Mouse (Mus musculus) skeletal muscle tissue, adult 2 months (tissue): Measurements from ENCODE around the gene Ddx4.

ENCODE experiments used
- DNase-seq: peaks from one replicate; pipeline ENCODE4 v3.0.0-alpha.2; 2012; ENCODE audit warnings: low read depth, low spot score

Gene Ddx4

DNA sequence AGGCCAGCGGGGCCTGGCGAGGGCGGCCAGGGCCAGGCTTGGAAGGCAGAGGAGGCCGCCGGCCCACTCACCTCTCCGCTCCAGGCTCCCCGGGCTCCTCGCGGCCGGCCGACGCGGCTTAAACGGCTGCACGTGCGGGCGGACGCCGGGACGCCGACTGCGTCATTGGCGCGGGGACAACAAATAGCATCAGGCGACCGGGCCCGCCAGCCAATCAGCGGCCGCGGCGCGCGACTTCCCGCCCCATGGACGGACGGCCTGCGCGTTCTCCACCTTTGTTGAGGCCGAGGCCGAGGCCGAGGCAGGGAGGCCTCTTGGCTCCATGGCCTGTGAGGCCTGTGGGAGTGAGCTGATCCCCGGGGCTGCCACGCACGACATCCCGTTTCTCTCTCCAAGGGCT is at the start of gene Ddx4:
TSS of gene Ddx4 (minus strand) at position 271 of the 400 bp plus-strand sequence.
- DNase-seq, result no peak

DNA sequence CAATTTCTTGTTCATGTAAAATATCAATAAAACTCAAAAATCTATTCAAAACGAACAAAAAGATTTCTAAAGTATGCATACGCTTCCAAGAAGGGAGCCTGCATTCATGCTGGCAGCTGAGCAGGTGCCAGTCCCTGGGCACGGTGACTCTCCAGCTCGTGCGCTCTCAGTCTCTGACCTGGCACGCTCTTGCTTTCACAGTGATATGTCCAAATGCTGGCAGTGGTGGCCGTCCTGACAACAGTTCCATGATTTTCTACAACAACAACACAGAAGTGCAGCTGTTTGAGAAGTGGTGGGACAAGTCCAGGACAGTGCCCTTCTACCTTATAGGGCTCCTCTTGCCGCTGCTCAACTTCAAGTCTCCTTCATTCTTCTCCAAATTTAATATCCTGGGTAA is 49.0 kb upstream of the Ddx4 start:
- no peak for DNase-seq

DNA sequence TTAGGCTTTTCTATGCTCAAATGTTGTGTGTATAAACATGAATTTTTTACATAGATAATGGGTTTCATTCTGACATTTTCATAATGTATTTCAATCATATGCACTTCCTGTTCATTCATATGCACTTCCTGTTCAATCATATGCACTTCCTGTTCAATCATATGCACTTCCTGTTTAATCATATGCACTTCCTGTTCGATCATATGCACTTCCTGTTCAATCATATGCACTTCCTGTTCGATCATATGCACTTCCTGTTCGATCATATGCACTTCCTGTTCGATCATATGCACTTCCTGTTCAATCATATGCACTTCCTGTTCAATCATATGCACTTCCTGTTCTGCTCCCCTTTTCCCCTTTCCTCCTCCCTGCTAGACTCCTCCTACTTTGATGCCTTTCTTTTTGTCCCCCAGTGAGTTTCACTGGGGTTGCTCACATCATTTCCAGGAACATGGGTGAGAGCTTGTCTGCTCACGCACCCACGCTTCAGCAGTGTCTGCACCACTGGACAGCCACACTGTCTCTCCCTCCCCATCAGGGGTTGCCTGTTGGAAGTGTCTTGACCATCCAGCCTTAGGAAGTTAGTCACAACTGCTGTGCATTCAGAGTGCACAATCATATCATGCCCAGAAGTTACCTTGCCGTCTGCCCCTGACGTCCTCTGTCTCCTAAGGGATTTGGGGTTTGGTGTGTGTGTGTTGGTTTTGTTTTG is 43.4 kb upstream of the Ddx4 start:
- DNase-seq, result no peak

DNA sequence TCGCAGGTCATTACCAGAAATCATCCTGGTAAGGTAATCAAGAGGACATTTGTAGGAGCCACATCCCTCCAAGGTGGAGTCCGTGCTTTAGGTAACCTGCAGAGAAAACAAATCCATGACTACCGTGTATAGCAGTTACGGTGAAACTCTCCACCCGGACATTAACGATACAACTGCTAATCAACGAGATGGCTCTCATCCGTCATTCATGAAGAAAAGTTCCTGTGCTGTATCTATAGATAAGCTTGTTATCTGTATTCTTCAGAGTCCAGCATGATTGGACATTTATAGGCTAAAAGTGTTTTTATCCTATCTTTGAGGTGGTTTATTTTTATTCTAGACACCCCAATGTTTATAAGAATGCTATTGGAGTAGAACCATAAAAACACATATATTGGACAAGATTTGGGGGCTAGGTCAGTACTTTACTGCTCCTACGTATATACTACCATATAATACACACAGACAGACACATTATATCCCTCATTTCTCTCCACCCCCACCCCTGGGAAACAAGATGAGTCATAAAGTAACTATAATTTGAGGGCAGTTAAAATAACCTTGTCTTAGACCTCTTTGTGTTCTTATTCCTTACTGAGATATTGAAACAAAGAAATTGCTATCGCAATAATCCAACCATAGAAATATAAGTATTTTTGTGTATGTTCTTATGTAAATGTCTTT is 40.7 kb upstream of the Ddx4 start:
- no peak for DNase-seq

DNA sequence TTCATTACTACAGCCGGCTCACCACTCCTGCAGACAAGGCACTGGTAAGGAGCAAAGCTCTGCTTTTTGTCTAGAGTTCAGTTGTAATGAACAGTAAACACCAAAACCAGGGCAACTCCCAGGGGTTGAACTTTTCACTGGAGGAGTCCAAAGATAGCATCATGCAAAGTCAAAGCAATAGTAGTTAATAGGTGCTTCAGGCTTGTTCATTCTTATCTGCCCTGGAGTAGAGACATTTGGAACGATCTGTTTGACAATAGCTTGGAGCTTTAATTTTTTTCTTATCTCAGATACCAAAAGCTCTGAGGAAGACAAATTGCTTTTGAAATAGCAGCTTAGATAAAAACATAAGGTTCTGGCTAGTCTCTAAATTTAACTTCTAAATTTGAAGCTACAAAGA is 33.9 kb upstream of the Ddx4 start:
- DNase-seq, result no peak

DNA sequence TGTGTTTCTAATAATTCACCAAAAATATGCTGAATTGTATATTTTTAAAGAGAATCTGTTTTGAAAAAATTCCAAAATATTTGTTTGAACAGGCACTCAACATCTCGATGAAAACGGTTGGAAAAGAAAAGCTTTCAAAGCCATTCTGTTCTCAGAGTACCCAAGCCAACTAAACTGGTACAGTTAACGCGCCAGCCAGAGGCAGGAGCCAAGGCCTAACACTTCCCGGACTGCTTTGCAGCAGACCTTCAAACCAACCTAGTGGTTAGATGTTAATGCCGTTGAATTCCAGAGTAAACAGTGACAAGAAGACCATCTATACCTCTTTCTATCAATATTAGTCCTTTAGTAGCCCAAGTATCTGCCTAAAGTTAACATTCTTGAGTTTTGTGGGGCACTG is 31.7 kb upstream of the Ddx4 start:
- no peak for DNase-seq

DNA sequence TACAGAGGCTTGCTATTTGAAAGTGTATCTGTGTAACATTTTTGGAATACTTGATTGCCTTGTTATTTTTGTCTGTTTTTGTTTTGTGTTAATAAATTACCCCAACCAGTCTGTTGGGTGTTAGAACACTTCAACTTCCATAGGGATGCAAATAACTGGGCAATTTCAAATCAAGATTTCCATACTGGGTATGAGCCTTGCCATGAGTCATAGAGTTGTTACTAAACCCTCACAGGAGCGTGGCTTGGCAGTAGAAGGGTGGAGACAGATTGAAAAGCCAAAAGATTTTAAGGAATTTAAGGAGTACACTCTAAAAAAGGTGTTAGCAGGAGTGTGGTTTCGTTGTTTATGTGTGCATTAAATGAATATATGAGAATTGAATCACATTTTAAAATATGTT is 31.0 kb upstream of the Ddx4 start:
- DNase-seq, result no peak

DNA sequence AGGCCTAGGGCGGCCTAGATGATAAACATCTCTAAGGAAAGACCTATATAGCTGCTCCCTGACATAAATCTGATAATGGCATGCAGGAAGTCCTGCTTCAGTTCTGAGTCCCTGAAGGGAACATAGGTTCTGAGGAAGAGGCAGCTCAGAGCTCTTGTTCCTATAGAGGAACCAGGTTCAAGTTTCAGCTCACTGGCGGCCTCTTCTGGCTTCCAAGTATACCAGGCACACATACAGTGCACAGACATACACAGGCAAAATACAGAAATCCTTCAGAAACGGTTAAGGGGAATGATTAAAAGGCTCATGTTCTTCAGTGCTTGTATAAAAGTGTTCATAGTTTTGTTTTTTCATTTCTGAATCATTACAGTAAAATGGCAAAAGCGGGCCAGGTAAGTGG is 25.9 kb upstream of the Ddx4 start:
- no peak for DNase-seq

DNA sequence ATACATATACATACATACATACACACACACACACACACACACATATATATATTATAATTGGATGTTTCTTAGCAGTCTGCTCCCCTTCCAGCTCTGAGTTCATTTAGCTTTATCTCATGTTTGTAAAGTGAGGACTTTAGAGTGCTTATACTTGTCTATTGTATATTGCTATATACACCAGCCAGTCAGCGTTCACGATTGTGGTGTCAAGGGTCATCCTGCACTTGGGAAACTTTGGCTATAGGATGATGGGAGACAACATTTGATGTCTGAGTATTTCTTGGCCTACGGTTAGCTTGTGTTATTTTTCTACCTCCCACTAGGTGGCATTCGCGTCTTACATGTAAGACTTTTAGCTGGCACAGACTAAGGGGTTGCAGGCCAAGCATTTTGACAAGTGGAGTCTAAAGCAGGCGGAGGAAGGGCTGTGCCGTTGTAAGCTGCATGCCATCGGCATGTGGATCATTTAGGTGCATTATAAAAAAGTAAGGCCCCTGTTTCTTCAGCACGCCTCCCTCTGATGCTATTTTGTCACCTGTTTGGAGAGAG is 21.7 kb upstream of the Ddx4 start:
- peak; percentile 90 for DNase-seq

DNA sequence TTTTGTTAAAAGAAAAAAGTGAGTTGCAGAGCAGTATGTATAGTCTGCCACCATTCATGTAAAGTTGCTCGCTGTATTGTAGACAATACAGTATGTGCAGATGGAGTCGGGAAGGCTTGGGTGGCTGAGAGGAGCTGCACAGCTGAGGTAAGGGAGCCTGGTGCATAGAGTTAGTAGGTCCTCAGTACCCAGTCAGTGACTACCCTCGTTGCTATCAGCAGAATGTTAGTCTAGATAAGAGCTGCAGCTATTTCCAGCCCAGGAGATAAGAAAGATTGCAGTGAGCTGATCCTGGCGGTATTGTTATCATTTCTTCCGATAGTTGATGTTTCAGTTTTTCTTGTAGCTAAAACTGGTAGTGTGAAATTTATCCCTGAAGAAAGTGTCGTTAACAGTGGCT is 20.5 kb upstream of the Ddx4 start:
- no peak for DNase-seq

DNA sequence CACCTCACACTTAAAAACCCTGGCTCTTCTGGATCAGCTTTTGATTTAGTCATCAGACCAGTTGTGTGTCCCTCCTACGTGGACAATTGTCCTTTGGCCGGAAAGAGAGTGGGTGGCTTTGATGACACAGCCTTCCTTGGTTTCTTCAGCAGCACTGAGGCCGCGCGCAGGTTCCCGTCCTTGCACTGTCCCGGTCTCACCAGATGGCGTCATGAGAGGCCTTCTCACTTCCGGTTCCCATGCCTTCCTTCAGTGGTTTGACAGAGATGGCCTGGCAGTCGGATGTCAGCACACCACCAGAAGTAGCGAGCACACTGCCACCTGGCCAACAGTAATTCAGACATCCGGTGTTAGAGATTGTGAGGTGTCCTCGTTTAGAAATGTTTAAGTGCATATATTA is 19.4 kb upstream of the Ddx4 start:
- DNase-seq, result no peak

DNA sequence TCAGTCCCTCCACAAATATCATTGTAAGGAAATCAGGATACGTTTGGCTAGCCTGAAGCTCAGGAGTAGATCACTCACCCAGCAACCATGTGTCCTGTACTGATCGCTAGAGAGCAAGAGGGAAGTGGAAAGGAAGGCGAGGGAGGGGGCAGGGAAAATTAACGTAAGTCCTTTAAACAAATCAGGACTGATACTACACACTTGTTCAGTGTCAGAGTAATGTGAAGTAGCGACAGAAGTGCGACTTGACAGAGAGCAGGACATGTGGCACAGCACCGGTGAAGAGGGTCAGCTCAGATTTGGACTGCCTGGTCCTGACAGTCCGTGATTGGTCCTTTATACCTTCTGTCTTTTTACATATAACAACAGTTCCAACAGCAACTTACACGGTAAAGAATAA is 14.9 kb upstream of the Ddx4 start:
- no peak for DNase-seq

DNA sequence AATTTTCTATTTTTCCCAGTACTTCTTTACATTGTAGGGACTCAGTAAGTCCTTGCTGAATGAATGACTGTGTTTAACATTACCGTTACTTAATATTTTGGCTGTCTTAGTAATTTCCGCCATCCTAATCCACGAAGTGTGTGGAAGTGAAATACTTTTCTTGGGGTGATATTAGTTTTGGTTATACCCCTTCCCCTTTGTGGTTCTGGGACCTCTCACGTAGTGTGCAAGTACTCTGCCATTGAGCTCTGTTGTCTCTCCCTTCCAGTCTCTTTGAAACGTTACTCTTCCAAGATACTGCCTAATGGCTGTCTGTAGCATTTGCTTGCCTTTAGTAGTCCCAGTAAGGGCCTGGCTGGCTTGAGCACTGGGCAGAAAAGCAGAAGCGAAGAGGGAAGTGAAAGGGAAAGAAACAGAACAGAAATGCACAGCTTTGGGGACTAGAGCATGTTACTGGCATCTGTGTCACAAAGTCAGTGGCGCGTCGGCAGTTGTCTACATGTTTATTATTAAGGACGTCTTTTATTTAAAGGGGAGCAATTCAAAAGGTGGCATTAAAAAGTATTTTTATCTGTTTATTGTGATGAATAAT is 14.3 kb upstream of the Ddx4 start:
- DNase-seq, result no peak

DNA sequence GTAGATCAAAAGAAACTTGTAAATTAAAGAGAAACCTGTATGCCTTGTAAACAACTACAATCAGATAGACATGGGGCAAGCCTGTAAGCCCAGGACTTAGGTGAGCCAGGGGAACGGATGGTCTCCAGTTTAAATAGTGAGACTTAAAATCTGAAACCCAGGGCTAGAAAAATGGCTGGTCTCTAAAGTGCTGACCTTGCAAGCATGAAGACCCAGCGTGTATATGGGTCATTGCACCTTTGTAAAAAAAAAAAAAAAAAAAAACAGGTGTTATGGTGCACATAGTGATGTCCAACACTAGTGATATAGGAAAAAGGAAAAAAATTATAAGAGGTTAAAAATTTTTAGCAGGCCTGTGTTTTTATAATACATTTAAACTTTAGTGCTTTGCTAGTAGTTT is 9.4 kb upstream of the Ddx4 start:
- no peak for DNase-seq

DNA sequence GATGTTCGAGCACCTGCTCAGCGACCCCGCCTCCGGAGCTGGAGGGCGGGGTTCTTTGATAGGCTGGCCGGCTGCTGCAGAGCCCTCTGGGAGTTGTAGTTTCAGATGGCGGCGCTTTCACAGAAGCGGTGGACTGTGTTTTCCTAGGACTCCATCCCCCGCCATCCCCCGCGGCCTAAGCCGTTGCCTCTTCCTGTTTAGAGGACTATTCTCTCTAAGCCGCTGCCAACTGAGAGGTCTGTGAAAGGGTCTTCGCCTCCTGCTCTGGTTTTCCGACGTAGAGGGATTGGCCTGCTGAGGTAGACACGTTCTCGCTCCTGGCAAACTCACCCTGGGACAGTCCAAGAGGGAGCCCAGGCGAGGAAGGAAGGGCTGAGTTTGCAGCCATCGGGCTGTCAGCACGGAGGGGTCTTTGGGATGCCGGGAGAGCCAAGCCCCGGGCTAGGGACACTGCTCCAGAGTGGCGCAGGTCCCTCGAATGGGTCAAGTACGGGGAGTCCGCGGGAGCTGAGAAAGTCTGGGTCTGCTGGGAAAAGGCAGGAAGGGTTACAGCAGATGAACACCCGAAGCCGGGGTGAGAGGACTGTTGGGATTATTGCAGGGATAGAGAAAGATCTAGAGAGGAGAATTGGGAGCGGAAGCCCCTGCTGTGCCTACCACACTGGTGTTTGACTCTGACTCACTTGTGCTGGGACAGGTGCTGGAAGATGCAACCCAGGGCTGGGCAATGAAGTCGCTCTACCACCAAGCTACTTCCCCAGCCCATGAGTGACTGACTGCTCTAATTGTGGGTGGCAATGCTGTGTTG is 8.5 kb upstream of the Ddx4 start, which contains the start of gene Slc38a9:
TSS of gene Slc38a9 (plus strand) at position 178 of the 808 bp plus-strand sequence.
- DNase-seq, result peak; percentile 86

DNA sequence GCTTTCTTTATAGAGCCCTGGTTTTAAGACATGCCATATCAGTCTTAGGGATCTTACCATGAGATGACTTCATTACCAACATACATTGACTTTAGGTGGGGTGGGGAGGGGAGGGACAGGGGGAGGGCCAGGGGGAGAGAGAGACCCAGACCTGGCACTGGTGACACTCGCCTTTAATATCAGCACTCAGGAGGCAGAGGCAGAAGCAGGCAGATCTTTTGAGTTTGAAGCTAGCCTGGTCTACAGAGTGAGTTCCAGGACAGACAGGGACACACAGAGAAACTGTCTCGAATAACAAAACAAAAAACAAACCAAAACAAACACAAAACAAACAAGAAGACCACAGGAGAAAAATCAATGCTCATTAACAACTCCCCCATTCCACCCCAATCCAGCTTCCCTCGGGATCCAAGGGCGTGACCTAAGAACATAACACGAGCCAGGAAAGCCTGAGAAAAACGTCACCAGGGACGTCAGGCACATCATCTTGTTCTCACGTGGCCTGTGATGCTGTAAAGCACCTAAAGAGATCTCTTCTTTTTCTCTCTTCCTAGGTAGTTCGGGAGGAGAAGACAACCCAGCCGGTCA is 7.8 kb upstream of the Ddx4 start:
- DNase-seq, result no peak

DNA sequence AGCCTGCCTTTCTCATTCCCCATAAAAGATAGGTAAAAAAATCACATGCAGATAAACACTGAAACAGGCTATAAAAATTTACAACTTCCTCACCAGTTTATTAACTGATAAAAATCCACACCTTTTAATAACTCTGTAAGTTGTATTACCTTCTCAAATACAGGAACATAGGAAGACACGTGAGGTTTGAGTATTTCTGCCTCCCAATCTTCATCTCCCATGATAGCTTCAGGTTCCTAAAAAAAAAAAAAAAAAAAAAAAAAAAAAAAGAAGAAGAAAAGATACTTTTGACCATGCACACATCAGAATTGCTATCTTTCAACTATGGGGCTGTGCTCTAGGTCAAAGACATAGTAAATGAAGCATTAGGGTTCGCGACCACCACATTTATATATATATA is 1.1 kb downstream of the Ddx4 start:
- no peak for DNase-seq

DNA sequence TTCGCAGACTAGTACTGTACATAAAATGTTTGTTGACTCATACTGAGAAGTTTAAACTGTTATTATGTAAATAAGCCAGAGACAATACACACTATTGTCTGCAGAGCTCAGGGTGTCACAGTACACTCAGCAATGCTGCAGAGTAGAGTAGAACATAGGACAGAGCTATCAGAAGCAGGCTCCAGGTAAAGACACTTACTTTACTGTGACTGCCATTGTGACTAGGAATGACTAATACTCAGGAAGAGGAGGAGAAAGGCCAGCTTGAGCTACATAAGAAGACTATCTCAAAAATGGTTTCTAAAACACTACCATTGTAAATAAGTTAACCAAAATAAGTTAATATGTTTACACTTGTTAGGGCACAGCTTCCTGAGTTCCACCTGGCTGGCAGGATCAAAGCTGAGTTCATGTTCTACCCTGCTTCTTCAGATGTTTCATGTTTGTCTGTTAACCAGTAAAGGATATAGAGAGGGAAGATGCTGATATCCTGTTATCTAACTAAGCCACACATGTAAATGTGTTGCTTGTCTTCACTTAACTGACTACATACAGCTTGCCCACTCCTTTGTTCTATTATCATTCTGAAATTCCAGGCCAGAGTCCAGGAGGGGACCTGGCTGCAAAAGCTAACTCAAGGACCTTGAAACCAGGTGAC is 6.6 kb downstream of the Ddx4 start:
- DNase-seq, result no peak

DNA sequence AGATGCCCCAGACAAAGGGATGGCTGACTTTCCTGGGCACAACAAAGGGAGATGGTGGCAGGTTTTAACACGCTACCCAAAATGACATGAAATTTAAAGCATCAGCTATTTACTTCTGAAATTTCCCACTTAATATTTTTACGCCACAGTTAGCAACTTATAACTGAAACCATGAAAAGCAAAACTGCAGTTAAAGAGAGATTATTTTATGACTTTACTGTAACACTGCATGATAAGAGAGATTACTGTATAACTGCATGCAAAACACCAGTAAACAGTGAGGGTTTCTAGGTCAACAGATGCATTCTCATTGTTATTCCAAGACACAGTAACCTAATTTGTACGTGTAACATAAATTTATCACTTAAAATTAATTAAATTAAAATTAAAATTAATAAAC is 7.3 kb downstream of the Ddx4 start:
- DNase-seq, result no peak

DNA sequence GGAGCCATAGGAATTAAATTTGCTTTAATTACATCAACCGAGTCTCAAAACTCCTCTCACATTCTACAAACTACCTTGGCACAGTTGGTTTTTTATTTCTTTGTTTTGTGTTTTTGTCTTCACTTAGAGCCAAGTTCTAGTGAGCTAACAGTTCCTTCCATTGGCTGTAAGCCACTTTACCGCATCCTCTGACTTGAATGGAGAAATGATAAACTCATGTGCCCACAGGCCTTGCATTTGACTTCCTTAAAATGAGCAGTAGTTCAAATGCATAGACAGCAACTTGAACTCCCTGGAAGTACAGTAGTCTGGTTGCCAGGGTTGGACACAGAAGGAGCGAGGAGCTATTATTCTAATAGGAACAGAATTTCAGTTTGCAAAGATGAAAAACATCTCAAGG is 9.4 kb downstream of the Ddx4 start:
- no peak for DNase-seq

DNA sequence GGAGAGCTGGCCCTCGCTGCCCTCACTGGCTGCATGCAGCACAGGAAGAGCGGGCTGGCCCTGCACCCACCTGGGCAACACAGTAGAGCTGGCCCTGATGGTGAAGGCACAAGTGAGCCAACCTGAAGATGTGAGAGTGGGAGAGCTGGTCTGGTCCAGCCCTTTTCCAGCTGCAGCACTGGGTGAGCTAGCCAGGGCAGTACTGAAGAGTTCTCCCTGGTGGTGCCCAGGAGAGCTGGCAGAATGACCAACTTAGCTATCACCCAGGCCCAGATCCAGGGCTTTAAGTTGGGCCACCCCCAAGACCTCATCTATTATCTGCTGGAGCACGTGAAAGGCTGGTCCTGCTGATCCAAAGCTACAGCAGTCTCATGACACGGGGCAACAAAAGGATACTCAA is 13.2 kb downstream of the Ddx4 start:
- no peak for DNase-seq
